Mouse (Mus musculus): ENCODE data around the gene Cela1. TPM values are rescaled to one million over a fixed set of nuclear protein-coding genes. Genes with fewer than 3 reads are reported as not detected.

Gene Cela1
- polyA plus RNA-seq, 1 experiment from 2014 or later = 180 TPM

GRCm38 (mm10) chr15:100628797-100629196, 58.9 kb downstream of the Cela1 start:
- no peak overlapping the region for H3K9ac ChIP-seq (ENCODE audit: low read depth, low read length)
- H3K4me1 ChIP-seq (ENCODE audit: control insufficient read depth, insufficient read depth, low read length) = peaks cover 21% of the 10 kb centered on the region
- no peak for ATAC-seq
- H3K36me3 ChIP-seq (ENCODE audit: control insufficient read depth, insufficient read depth, low read length) = no peaks in the 10 kb centered on the region
- 35% methylated on average over 7 of the region's 7 CpGs for WGBS
- H3K27ac ChIP-seq (ENCODE audit: low read length) = no peak overlapping the region
- no peak overlapping the region for H3K4me3 ChIP-seq (ENCODE audit: low read length)
- no peaks in the 10 kb centered on the region for H3K9me3 ChIP-seq (ENCODE audit: control insufficient read depth, low read length)
- no peak overlapping the region for H3K4me2 ChIP-seq (ENCODE audit: low read depth, low read length)
- no peaks in the 10 kb centered on the region for H3K27me3 ChIP-seq (replicated peaks; ENCODE audit: control insufficient read depth, insufficient read depth, low read length)

DNA sequence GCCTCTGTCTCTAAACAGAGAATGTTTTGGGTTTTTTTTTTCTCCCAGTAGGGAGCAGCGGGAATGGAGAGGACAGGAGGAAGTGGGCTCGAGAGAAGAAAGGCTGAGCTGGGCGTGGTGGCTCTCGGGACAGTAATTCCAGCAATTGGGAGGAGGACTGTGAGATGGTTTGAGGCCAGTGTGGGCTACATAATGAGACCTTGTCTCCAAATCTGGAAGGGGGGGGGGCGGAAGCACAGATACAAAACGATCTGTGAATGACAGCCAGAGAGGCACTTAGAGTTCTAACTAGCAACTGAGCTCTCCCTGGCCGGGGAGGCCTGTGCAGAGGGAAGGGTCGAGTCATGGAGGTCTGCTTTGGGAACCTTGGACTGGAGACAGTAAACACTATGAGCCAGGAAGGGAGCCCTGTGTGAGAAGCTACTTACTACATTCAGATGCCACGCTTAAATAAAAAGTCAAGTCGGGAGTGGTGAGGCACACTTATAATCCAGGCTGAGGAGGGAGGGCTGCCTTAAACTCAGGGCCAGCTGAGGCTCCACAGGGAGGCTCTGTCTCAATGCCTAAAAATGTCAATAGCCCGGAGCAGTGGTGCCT, 59.8 kb downstream of the Cela1 start:
- Histone ChIP-seq H3K27ac (ENCODE audit: low read length) (peak overlapping the region; percentile 77), H3K4me1 (ENCODE audit: control insufficient read depth, insufficient read depth, low read length) (peaks cover 21% of the 10 kb centered on the region), H3K9me3 (ENCODE audit: control insufficient read depth, low read length) (no peaks in the 10 kb centered on the region), H3K9ac (ENCODE audit: low read depth, low read length) (peak overlapping the region; percentile 14), H3K4me2 (ENCODE audit: low read depth, low read length) (peak overlapping the region; percentile 35), H3K27me3 (replicated peaks; ENCODE audit: control insufficient read depth, insufficient read depth, low read length) (no peaks in the 10 kb centered on the region), H3K4me3 (ENCODE audit: low read length) (no peak overlapping the region), H3K36me3 (ENCODE audit: control insufficient read depth, insufficient read depth, low read length) (no peaks in the 10 kb centered on the region)
- 12% methylated on average over 11 of the region's 11 CpGs for WGBS
- ATAC-seq = no peak; the same call in 1 of the 2 replicates

GRCm38 (mm10) chr15:100627287-100627686, 60.4 kb downstream of the Cela1 start:
- Histone ChIP-seq H3K9ac (ENCODE audit: low read depth, low read length) (peak overlapping the region; percentile 14; the same call in 1 of the 2 replicates), H3K27me3 (replicated peaks; ENCODE audit: control insufficient read depth, insufficient read depth, low read length) (no peaks in the 10 kb centered on the region), H3K27ac (ENCODE audit: low read length) (peak overlapping the region; percentile 77), H3K4me3 (ENCODE audit: low read length) (no peak overlapping the region), H3K4me1 (ENCODE audit: control insufficient read depth, insufficient read depth, low read length) (peaks cover 19% of the 10 kb centered on the region), H3K9me3 (ENCODE audit: control insufficient read depth, low read length) (no peaks in the 10 kb centered on the region), H3K36me3 (ENCODE audit: control insufficient read depth, insufficient read depth, low read length) (no peaks in the 10 kb centered on the region), H3K4me2 (ENCODE audit: low read depth, low read length) (peak overlapping the region; percentile 35)
- ATAC-seq = peak; percentile 63
- 14% methylated on average over 10 of the region's 10 CpGs for WGBS

DNA sequence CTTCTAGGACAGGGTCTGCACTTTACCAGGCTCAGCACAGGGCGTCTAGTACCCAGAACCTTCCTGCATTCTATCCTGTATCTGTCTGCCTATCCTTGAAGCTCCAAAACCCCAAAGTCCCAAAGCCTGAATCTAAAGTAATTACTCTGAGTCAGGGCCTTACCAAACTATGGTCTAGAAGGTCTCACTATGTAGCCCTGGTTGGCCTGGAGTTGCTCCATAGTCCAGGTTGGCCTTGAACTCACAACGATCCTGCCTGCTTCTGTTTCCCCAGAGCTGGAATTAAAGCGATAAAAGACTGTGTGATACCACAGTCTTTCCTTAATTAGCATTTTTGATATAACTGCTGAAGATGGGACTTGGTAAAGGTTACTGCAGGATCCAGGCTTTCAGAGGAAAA, 63.3 kb downstream of the Cela1 start:
- WGBS = 91% methylated on average over 3 of the region's 3 CpGs
- Histone ChIP-seq H3K4me2 (ENCODE audit: low read depth, low read length) (no peak overlapping the region), H3K9ac (ENCODE audit: low read depth, low read length) (no peak overlapping the region), H3K4me1 (ENCODE audit: control insufficient read depth, insufficient read depth, low read length) (peaks cover 15% of the 10 kb centered on the region), H3K9me3 (ENCODE audit: control insufficient read depth, low read length) (no peaks in the 10 kb centered on the region), H3K36me3 (ENCODE audit: control insufficient read depth, insufficient read depth, low read length) (peaks cover 8% of the 10 kb centered on the region; the same call in 1 of the 2 replicates), H3K27ac (ENCODE audit: low read length) (no peak overlapping the region), H3K27me3 (replicated peaks; ENCODE audit: control insufficient read depth, insufficient read depth, low read length) (no peaks in the 10 kb centered on the region), H3K4me3 (ENCODE audit: low read length) (no peak overlapping the region)
- no peak for ATAC-seq

Small RNAs within 50 kb of the gene (microRNA-seq; reads per million reads assigned to microRNA genes)
- gene Mir6961 = not detected

Other genes starting within 250 kb of the Cela1 start
- gene Letmd1, start 218.9 kb downstream of the Cela1 start, polyA plus RNA-seq (2015; fragmentation: Nextera tagmentation; extraction: Ambion mirVana) = 31.3 and 33.7 TPM in 2 replicates
- 5.8 and 5.9 TPM in 2 replicates for gene Csrnp2, start 192.4 kb downstream of the Cela1 start, polyA plus RNA-seq (2015; fragmentation: Nextera tagmentation; extraction: Ambion mirVana)
- 13.5 and 13.8 TPM in 2 replicates for gene Tfcp2, start 135.9 kb downstream of the Cela1 start, polyA plus RNA-seq (2015; fragmentation: Nextera tagmentation; extraction: Ambion mirVana)
- 3.1 and 3.2 TPM in 2 replicates for gene Pou6f1, start 87.9 kb downstream of the Cela1 start, polyA plus RNA-seq (2015; fragmentation: Nextera tagmentation; extraction: Ambion mirVana)
- gene Dazap2, start 72.6 kb downstream of the Cela1 start, polyA plus RNA-seq (2015; fragmentation: Nextera tagmentation; extraction: Ambion mirVana) = 301 and 320 TPM in 2 replicates
- gene Smagp, start 51.0 kb downstream of the Cela1 start, polyA plus RNA-seq (2015; fragmentation: Nextera tagmentation; extraction: Ambion mirVana) = 47.9 and 51.3 TPM in 2 replicates
- gene Bin2, start 18.4 kb downstream of the Cela1 start, polyA plus RNA-seq (2015; fragmentation: Nextera tagmentation; extraction: Ambion mirVana) = 8.0 and 9.2 TPM in 2 replicates
- 7.6 and 8.8 TPM in 2 replicates for gene Galnt6, start 41.5 kb upstream of the Cela1 start, polyA plus RNA-seq (2015; fragmentation: Nextera tagmentation; extraction: Ambion mirVana)
- gene Slc4a8, start 73.8 kb upstream of the Cela1 start, polyA plus RNA-seq (2015; fragmentation: Nextera tagmentation; extraction: Ambion mirVana) = 3.2 and 4.5 TPM in 2 replicates
- gene Scn8a, start 181.9 kb upstream of the Cela1 start, polyA plus RNA-seq (2015; fragmentation: Nextera tagmentation; extraction: Ambion mirVana) = 0.95 and 1.1 TPM in 2 replicates

Measured in intestine, embryonic 16.5 days (tissue).